Mouse (Mus musculus): ENCODE data around the gene Smco4.
"Not testable (repeated sequence)": the region's sequence is repeated elsewhere in the genome, so short reads cannot be mapped to it uniquely, and the experiment has no call there.

Smco4 gene

GRCm38 (mm10) chr9:15493235-15493924, at the start of gene Smco4:
Smco4 (plus strand) TSS chr9:15493432.
- DNase-seq = peak; percentile 27

- no peak for DNase-seq
These were observed 45.8 kb upstream of the Smco4 start for GRCm38 (mm10) chr9:15447397-15447796.

- no peak for DNase-seq
These were observed 42.3 kb upstream of the Smco4 start for GRCm38 (mm10) chr9:15450921-15451320.

- DNase-seq = no peak
These were observed 21.0 kb upstream of the Smco4 start for GRCm38 (mm10) chr9:15472256-15472655.

- peak; percentile 23 for DNase-seq
These were observed 20.0 kb upstream of the Smco4 start for GRCm38 (mm10) chr9:15473206-15473605.

GRCm38 (mm10) chr9:15477556-15477955, 15.7 kb upstream of the Smco4 start:
- DNase-seq = peak; percentile 63

GRCm38 (mm10) chr9:15487682-15488424, 5.4 kb upstream of the Smco4 start:
- DNase-seq = no peak

- no peak for DNase-seq
These were observed 3.9 kb upstream of the Smco4 start for GRCm38 (mm10) chr9:15489293-15489692.

GRCm38 (mm10) chr9:15490331-15491100, 2.7 kb upstream of the Smco4 start:
- no peak for DNase-seq

GRCm38 (mm10) chr9:15491686-15492085, 1.5 kb upstream of the Smco4 start:
- no peak for DNase-seq

- no peak for DNase-seq
These were observed 831 bp upstream of the Smco4 start for GRCm38 (mm10) chr9:15492401-15492800.

GRCm38 (mm10) chr9:15493925-15494558, 810 bp downstream of the Smco4 start:
- DNase-seq = peak; percentile 10

GRCm38 (mm10) chr9:15495281-15495680, 2.0 kb downstream of the Smco4 start:
- DNase-seq = not testable (repeated sequence)

GRCm38 (mm10) chr9:15495921-15496577, 2.8 kb downstream of the Smco4 start:
- no peak for DNase-seq

GRCm38 (mm10) chr9:15500025-15500424, 6.8 kb downstream of the Smco4 start:
- no peak for DNase-seq

GRCm38 (mm10) chr9:15501319-15502256, 8.4 kb downstream of the Smco4 start:
- no peak for DNase-seq

- DNase-seq = no peak
These were observed 9.2 kb downstream of the Smco4 start for GRCm38 (mm10) chr9:15502476-15502875.

- DNase-seq = no peak
These were observed 10.1 kb downstream of the Smco4 start for GRCm38 (mm10) chr9:15503307-15503706.

- DNase-seq = no peak
These were observed 10.6 kb downstream of the Smco4 start for GRCm38 (mm10) chr9:15503827-15504226.

- DNase-seq = no peak
These were observed 12.1 kb downstream of the Smco4 start for GRCm38 (mm10) chr9:15505288-15505687.

- no peak for DNase-seq
These were observed 13.6 kb downstream of the Smco4 start for GRCm38 (mm10) chr9:15506863-15507262.

Measured in cerebellum, adult 9-11 months (tissue).